Mouse (Mus musculus) embryonic facial prominence, embryonic 11.5 days (tissue): ENCODE measurements around the gene Hoxa6. TPM values are rescaled to one million over a fixed set of nuclear protein-coding genes. Genes with fewer than 3 reads are reported as not detected.

Experiments used
- ATAC-seq: fragments of 200-750 bp; cut with Nextera tagmentation; replicated peaks from 2 replicates; pipeline ENCODE4 v1.8.0; 2017; ENCODE audit warnings: low read depth; ENCODE audit not compliant: insufficient number of reproducible peaks, low FRiP score, low TSS enrichment
- DNase-seq: peaks from one replicate; pipeline ENCODE4 v3.0.0-alpha.2; 2015; ENCODE audit warnings: low spot score
- H3K27ac ChIP-seq: fragments of 300-500 bp; sonication (generic); replicated peaks from 2 replicates; pipeline ENCODE4 v1.5.1; 2014; ENCODE audit warnings: mild to moderate bottlenecking, low read depth, low read length, control low read depth
- H3K27me3 ChIP-seq: fragments of 300-500 bp; sonication (generic); 2 replicates; pipeline ENCODE4 v1.6.1; 2014; ENCODE audit warnings: mild to moderate bottlenecking, low read length, moderate library complexity, mixed read lengths; ENCODE audit not compliant: control insufficient read depth, insufficient read depth
- H3K36me3 ChIP-seq: fragments of 300-500 bp; sonication (generic); replicated peaks from 2 replicates; pipeline ENCODE4 v1.6.1; 2014; ENCODE audit warnings: low read depth, mild to moderate bottlenecking, low read length, moderate library complexity, mixed read lengths; ENCODE audit not compliant: control insufficient read depth, insufficient read depth
- H3K4me1 ChIP-seq: fragments of 300-500 bp; sonication (generic); 2 replicates; pipeline ENCODE4 v1.6.1; 2014; ENCODE audit warnings: low read length, mixed read lengths; ENCODE audit not compliant: control insufficient read depth, insufficient read depth
- H3K4me2 ChIP-seq: fragments of 300-500 bp; sonication (generic); 2 replicates; pipeline ENCODE4 v1.6.1; 2014; ENCODE audit warnings: low read depth, mild to moderate bottlenecking, control low read depth, low read length, moderate library complexity
- H3K4me3 ChIP-seq: fragments of 300-500 bp; sonication (generic); 2 replicates; pipeline ENCODE4 v1.5.1; 2014; ENCODE audit warnings: low read depth, low read length, control low read depth
- H3K9ac ChIP-seq: fragments of 300-500 bp; sonication (generic); replicated peaks from 2 replicates; pipeline ENCODE4 v1.6.1; 2014; ENCODE audit warnings: mild to moderate bottlenecking, control low read depth, low read length
- H3K9me3 ChIP-seq: fragments of 300-500 bp; sonication (generic); replicated peaks from 2 replicates; pipeline ENCODE4 v1.6.1; 2016; ENCODE audit warnings: mild to moderate bottlenecking, low read length, inconsistent platforms, mixed read lengths; ENCODE audit not compliant: control insufficient read depth
- WGBS: fragments of 180-500 bp; shearing (Covaris S2); extraction: QIAGEN DNeasy Blood & Tissue Kit; methylation state at CpG from one replicate; pipeline ENCODE4 v1.1.7; 2014; 5-methylcytosine and 5-hydroxymethylcytosine counted together
- polyA plus RNA-seq: library from polyadenylated mRNA; unstranded; fragments of >200 nt; fragmentation: Nextera tagmentation; extraction: Ambion mirVana; gene quantifications from 2 replicates; pipeline ENCODE4 v1.2.1, GENCODE M21; 2014

Hoxa6 gene
- polyA plus RNA-seq, 1 experiment from 2014 or later: not detected

- H3K4me2 ChIP-seq: no peak overlapping the region
- no peak overlapping the region for H3K4me3 ChIP-seq
- H3K36me3 ChIP-seq: no peaks in the 10 kb centered on the region
- H3K27ac ChIP-seq: no peak overlapping the region
- DNase-seq (no peak), ATAC-seq (no peak)
- H3K9ac ChIP-seq: no peak overlapping the region
- WGBS: 1% methylated on average over 55 of the region's 55 CpGs
- H3K4me1 ChIP-seq: no peaks in the 10 kb centered on the region; the same call in 1 of the 2 replicates
- H3K9me3 ChIP-seq: no peaks in the 10 kb centered on the region
- H3K27me3 ChIP-seq: peaks cover 94% of the 10 kb centered on the region
Observed at GRCm38 (mm10) chr6:52205638-52206621, 2.6 kb downstream of the Hoxa6 start.

GRCm38 (mm10) chr6:52205221-52205620 is 3.3 kb downstream of the Hoxa6 start:
- Histone ChIP-seq H3K4me1 (no peaks in the 10 kb centered on the region; the same call in 1 of the 2 replicates), H3K9ac (no peak overlapping the region), H3K9me3 (no peaks in the 10 kb centered on the region), H3K36me3 (no peaks in the 10 kb centered on the region), H3K4me2 (no peak overlapping the region), H3K27me3 (peaks cover 95% of the 10 kb centered on the region), H3K4me3 (no peak overlapping the region), H3K27ac (no peak overlapping the region)
- ATAC-seq: no peak
- DNase-seq: no peak
- WGBS: 5% methylated on average over 14 of the region's 14 CpGs

GRCm38 (mm10) chr6:52204050-52204752 is 4.3 kb downstream of the Hoxa6 start, which contains the start of gene Hoxa5:
Hoxa5 (minus strand) TSS chr6:52204587.
- WGBS: under 1% methylated on average over 65 of the region's 65 CpGs

GRCm38 (mm10) chr6:52203371-52204049 is 5.0 kb downstream of the Hoxa6 start:
- H3K27me3 ChIP-seq: peaks cover 94% of the 10 kb centered on the region
- no peak for DNase-seq
- no peak overlapping the region for H3K27ac ChIP-seq
- no peak overlapping the region; the same call in 1 of the 2 replicates for H3K9ac ChIP-seq
- no peaks in the 10 kb centered on the region for H3K36me3 ChIP-seq
- no peak for ATAC-seq
- peak overlapping the region; percentile 19; the same call in 1 of the 2 replicates for H3K4me3 ChIP-seq
- peak overlapping the region; percentile 39 for H3K4me2 ChIP-seq
- under 1% methylated on average over 43 of the region's 46 CpGs for WGBS
- no peaks in the 10 kb centered on the region for H3K9me3 ChIP-seq
- H3K4me1 ChIP-seq: no peaks in the 10 kb centered on the region; the same call in 1 of the 2 replicates

More at GRCm38 (mm10) chr6:52204050-52204752, 4.3 kb downstream of the Hoxa6 start, which contains the start of gene Hoxa5:
- H3K27me3 ChIP-seq: peaks cover 95% of the 10 kb centered on the region
- no peaks in the 10 kb centered on the region for H3K9me3 ChIP-seq
- H3K27ac ChIP-seq: no peak within 1 kb of the TSS
- no peaks in the 10 kb centered on the region for H3K36me3 ChIP-seq
- peak within 1 kb of the TSS; percentile 39 for H3K4me2 ChIP-seq
- H3K4me3 ChIP-seq: peak within 1 kb of the TSS; percentile 19; the same call in 1 of the 2 replicates
- H3K9ac ChIP-seq: no peak within 1 kb of the TSS; the same call in 1 of the 2 replicates
- H3K4me1 ChIP-seq: no peaks in the 10 kb centered on the region; the same call in 1 of the 2 replicates
- ATAC-seq (no peak), DNase-seq (peak; percentile 64)

GRCm38 (mm10) chr6:52203121-52203370 is 5.5 kb downstream of the Hoxa6 start:
- Histone ChIP-seq H3K9ac (no peak overlapping the region), H3K4me3 (peak overlapping the region; percentile 19; the same call in 1 of the 2 replicates), H3K9me3 (no peaks in the 10 kb centered on the region), H3K4me2 (no peak overlapping the region), H3K4me1 (no peaks in the 10 kb centered on the region; the same call in 1 of the 2 replicates), H3K36me3 (no peaks in the 10 kb centered on the region), H3K27me3 (peaks cover 95% of the 10 kb centered on the region), H3K27ac (no peak overlapping the region)
- ATAC-seq (no peak), DNase-seq (no peak)
- under 1% methylated on average over 10 of the region's 10 CpGs for WGBS

GRCm38 (mm10) chr6:52202362-52203120 is 6.0 kb downstream of the Hoxa6 start:
- Histone ChIP-seq H3K27ac (no peak overlapping the region), H3K4me2 (no peak overlapping the region)

GRCm38 (mm10) chr6:52201269-52201668 is 7.3 kb downstream of the Hoxa6 start:
- no peak overlapping the region for H3K27ac ChIP-seq
- no peak overlapping the region for H3K9ac ChIP-seq
- WGBS: 5% methylated on average over 1 of the region's 1 CpGs
- DNase-seq: no peak
- no peaks in the 10 kb centered on the region for H3K9me3 ChIP-seq
- H3K36me3 ChIP-seq: no peaks in the 10 kb centered on the region
- no peak overlapping the region for H3K4me3 ChIP-seq
- H3K4me1 ChIP-seq: no peaks in the 10 kb centered on the region; the same call in 1 of the 2 replicates
- H3K4me2 ChIP-seq: no peak overlapping the region; the same call in 1 of the 2 replicates
- H3K27me3 ChIP-seq: peaks cover 93% of the 10 kb centered on the region
- ATAC-seq: no peak

More at GRCm38 (mm10) chr6:52202362-52203120, 6.0 kb downstream of the Hoxa6 start:
- H3K27me3 ChIP-seq: peaks cover 94% of the 10 kb centered on the region
- H3K4me1 ChIP-seq: no peaks in the 10 kb centered on the region; the same call in 1 of the 2 replicates
- DNase-seq (no peak), ATAC-seq (no peak)
- H3K9ac ChIP-seq: no peak overlapping the region
- H3K36me3 ChIP-seq: no peaks in the 10 kb centered on the region
- 2% methylated on average over 22 of the region's 22 CpGs for WGBS
- no peaks in the 10 kb centered on the region for H3K9me3 ChIP-seq
- H3K4me3 ChIP-seq: peak overlapping the region; percentile 15; the same call in 1 of the 2 replicates
